Mouse (Mus musculus) testis, adult 2 months (tissue): ENCODE data around the gene Cyb561. TPM values are rescaled to one million over a fixed set of nuclear protein-coding genes. Genes with fewer than 3 reads are reported as not detected.

Experiments used
- H3K27ac ChIP-seq: fragments of 200-500 bp; 2 replicates; pipeline ENCODE4 v1.5.1; 2012; ENCODE audit warnings: low read depth, low read length; ENCODE audit not compliant: control insufficient read depth, insufficient read depth
- H3K27me3 ChIP-seq: fragments of 200-500 bp; 2 replicates; pipeline ENCODE4 v1.6.1; 2012; ENCODE audit warnings: mild to moderate bottlenecking, low read length, moderate library complexity; ENCODE audit not compliant: control insufficient read depth, insufficient read depth
- H3K36me3 ChIP-seq: fragments of 200-500 bp; 2 replicates; pipeline ENCODE4 v1.6.1; 2012; ENCODE audit warnings: mild to moderate bottlenecking, low read length; ENCODE audit not compliant: control insufficient read depth, insufficient read depth
- H3K4me1 ChIP-seq: fragments of 200-500 bp; 2 replicates; pipeline ENCODE4 v1.6.1; 2012; ENCODE audit warnings: low read length; ENCODE audit not compliant: control insufficient read depth, insufficient read depth
- H3K4me3 ChIP-seq: fragments of 200-500 bp; 2 replicates; pipeline ENCODE4 v1.5.1; 2012; ENCODE audit warnings: low read depth, mild to moderate bottlenecking, low read length, moderate library complexity, mixed read lengths; ENCODE audit not compliant: control insufficient read depth
- CTCF ChIP-seq: fragments of 200-500 bp; IDR thresholded peaks from 2 replicates; pipeline ENCODE4 v1.5.1; 2012; ENCODE audit warnings: low read depth, mild to moderate bottlenecking, inconsistent platforms, low read length, moderate library complexity; ENCODE audit not compliant: control insufficient read depth, insufficient read depth, insufficient replicate concordance
- POLR2A ChIP-seq: fragments of 200-500 bp; IDR thresholded peaks from 2 replicates; pipeline ENCODE4 v1.6.1; 2012; ENCODE audit warnings: low read depth, mild to moderate bottlenecking, inconsistent platforms, low read length, moderate library complexity; ENCODE audit not compliant: control insufficient read depth
- polyA plus RNA-seq: library from polyadenylated mRNA; depleted of rRNA; stranded (reverse); fragments of >200 nt; gene quantifications from 2 replicates; pipeline ENCODE4 v1.2.3, GENCODE M21; 2012; rRNA removed

The Cyb561 gene
- polyA plus RNA-seq, result 21.8 and 36.1 TPM in 2 replicates

- H3K36me3 ChIP-seq, result no peaks in the 10 kb centered on the region; the same call in 1 of the 2 replicates
- TF ChIP-seq CTCF, result no peak
- no peak for TF ChIP-seq POLR2A
- peaks cover 9% of the 10 kb centered on the region for H3K4me1 ChIP-seq
- H3K27me3 ChIP-seq, result no peaks in the 10 kb centered on the region
- no peak within 1 kb of the TSS for H3K4me3 ChIP-seq
- H3K27ac ChIP-seq, result no peak within 1 kb of the TSS
Observed at GRCm38 (mm10) chr11:105952911-105953386, at the start of gene Cyb561. Gene Cyb561 (minus strand): TSS chr11:105953336.

GRCm38 (mm10) chr11:106001718-106002117 is 48.6 kb upstream of the Cyb561 start:
- Histone ChIP-seq H3K36me3 (no peaks in the 10 kb centered on the region), H3K4me3 (no peak overlapping the region), H3K4me1 (no peaks in the 10 kb centered on the region), H3K27ac (no peak overlapping the region), H3K27me3 (no peaks in the 10 kb centered on the region)
- TF ChIP-seq CTCF (no peak), POLR2A (no peak)

- no peak overlapping the region for H3K4me3 ChIP-seq
- no peaks in the 10 kb centered on the region for H3K27me3 ChIP-seq
- TF ChIP-seq CTCF, result no peak
- no peak for TF ChIP-seq POLR2A
- no peaks in the 10 kb centered on the region for H3K4me1 ChIP-seq
- H3K27ac ChIP-seq, result no peak overlapping the region
- H3K36me3 ChIP-seq, result no peaks in the 10 kb centered on the region
Observed at GRCm38 (mm10) chr11:106000062-106000461, 46.9 kb upstream of the Cyb561 start.

GRCm38 (mm10) chr11:105994375-105994774 is 41.2 kb upstream of the Cyb561 start, which contains the start of gene Ace3:
Gene Ace3 (plus strand): TSS chr11:105994675.
- TF ChIP-seq POLR2A (peak; percentile 49; the same call in 1 of the 2 replicates), CTCF (no peak)
- Histone ChIP-seq H3K36me3 (no peaks in the 10 kb centered on the region), H3K27me3 (no peaks in the 10 kb centered on the region), H3K4me3 (peak within 1 kb of the TSS; percentile 85), H3K27ac (no peak within 1 kb of the TSS; the same call in 1 of the 2 replicates), H3K4me1 (peaks cover 7% of the 10 kb centered on the region)

- peaks cover 16% of the 10 kb centered on the region for H3K4me1 ChIP-seq
- H3K27ac ChIP-seq, result no peak overlapping the region
- no peaks in the 10 kb centered on the region for H3K36me3 ChIP-seq
- TF ChIP-seq CTCF, result no peak
- TF ChIP-seq POLR2A, result no peak
- H3K4me3 ChIP-seq, result no peak overlapping the region
- no peaks in the 10 kb centered on the region for H3K27me3 ChIP-seq
Observed at GRCm38 (mm10) chr11:105990231-105990630, 37.1 kb upstream of the Cyb561 start.

GRCm38 (mm10) chr11:105989446-105989845 is 36.3 kb upstream of the Cyb561 start:
- TF ChIP-seq POLR2A (no peak), CTCF (no peak)
- Histone ChIP-seq H3K36me3 (no peaks in the 10 kb centered on the region), H3K27ac (no peak overlapping the region)

GRCm38 (mm10) chr11:105987446-105987845 is 34.3 kb upstream of the Cyb561 start:
- Histone ChIP-seq H3K27ac (no peak overlapping the region), H3K27me3 (no peaks in the 10 kb centered on the region), H3K4me1 (peaks cover 16% of the 10 kb centered on the region), H3K4me3 (peak overlapping the region; percentile 67), H3K36me3 (no peaks in the 10 kb centered on the region)
- TF ChIP-seq CTCF (no peak), POLR2A (no peak)

More at GRCm38 (mm10) chr11:105989446-105989845, 36.3 kb upstream of the Cyb561 start:
- peaks cover 16% of the 10 kb centered on the region for H3K4me1 ChIP-seq
- H3K4me3 ChIP-seq, result peak overlapping the region; percentile 2
- no peaks in the 10 kb centered on the region for H3K27me3 ChIP-seq

- H3K4me1 ChIP-seq, result peaks cover 10% of the 10 kb centered on the region
- peak overlapping the region; percentile 67 for H3K4me3 ChIP-seq
- H3K27me3 ChIP-seq, result no peaks in the 10 kb centered on the region
- TF ChIP-seq POLR2A (no peak), CTCF (no peak)
- no peak overlapping the region for H3K27ac ChIP-seq
- no peaks in the 10 kb centered on the region for H3K36me3 ChIP-seq
Observed at GRCm38 (mm10) chr11:105984452-105984851, 31.3 kb upstream of the Cyb561 start.
